25 mouse cellular contexts compared by ENCODE assay signal in the genomic region with DNA sequence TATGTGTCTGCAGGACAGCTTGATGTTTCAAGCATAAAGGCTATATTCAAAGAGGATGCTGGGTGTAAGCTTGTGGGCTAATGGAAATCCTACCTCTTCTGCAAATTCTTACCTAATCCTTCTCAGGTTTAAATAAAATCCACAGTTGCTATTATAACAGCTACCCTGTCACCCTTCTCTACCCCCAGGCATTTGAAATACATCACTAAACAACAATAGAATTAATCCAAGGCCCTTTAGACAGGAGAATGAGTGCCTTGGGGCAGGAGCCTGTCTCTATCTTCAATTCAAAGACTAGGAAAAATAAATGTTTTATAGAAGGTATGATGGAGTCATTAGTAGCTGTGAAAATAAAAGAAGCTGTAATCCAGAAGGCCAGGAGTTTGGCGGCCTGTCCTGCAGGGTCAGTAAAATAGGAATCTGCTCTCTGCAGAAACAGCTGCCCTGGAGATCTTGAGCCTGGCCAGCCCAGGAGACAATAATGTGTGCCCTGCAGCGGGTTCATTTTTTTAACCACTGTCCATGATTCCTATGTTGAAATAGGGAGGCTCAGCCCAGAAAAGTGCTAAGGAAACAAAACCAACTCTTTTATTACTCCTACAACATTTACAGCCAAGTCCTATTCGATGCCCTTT.
"Had no signal": no experiment of that assay in that cellular context is flagged by ENCODE, and none has a peak within 500 bp of the region (broad histone marks: within the 10 kb centered on the region; RNA-seq: fewer than 3 reads in every experiment).

No protein-coding gene starts in this region.

- H3K4me2 ChIP-seq: heart, embryonic 11.5 days; heart, embryonic 13.5 days; heart, embryonic 15.5 days; hindbrain, embryonic 13.5 days; hindbrain, embryonic 15.5 days; kidney, embryonic 15.5 days; limb, embryonic 13.5 days; limb, embryonic 15.5 days; liver, embryonic 12.5 days had no signal

- H3K4me3 ChIP-seq: heart, embryonic 13.5 days; heart, embryonic 15.5 days; hindbrain, embryonic 13.5 days; hindbrain, embryonic 15.5 days; kidney, embryonic 15.5 days; limb, embryonic 13.5 days; limb, embryonic 15.5 days; liver, embryonic 12.5 days had no signal

- H3K36me3 ChIP-seq: heart, embryonic 13.5 days; heart, embryonic 15.5 days; hindbrain, embryonic 13.5 days; hindbrain, embryonic 15.5 days; kidney, embryonic 15.5 days; limb, embryonic 13.5 days; limb, embryonic 15.5 days; liver, embryonic 12.5 days had no signal

- H3K9me3 ChIP-seq: heart, embryonic 13.5 days; heart, embryonic 15.5 days; hindbrain, embryonic 13.5 days; hindbrain, embryonic 15.5 days; kidney, embryonic 15.5 days; limb, embryonic 13.5 days; limb, embryonic 15.5 days; liver, embryonic 12.5 days had no signal

- H3K27ac ChIP-seq: heart, embryonic 13.5 days; heart, embryonic 15.5 days; hindbrain, embryonic 13.5 days; hindbrain, embryonic 15.5 days; hindbrain, postnatal 0 days; kidney, embryonic 15.5 days; kidney, postnatal 0 days; limb, embryonic 13.5 days; limb, embryonic 15.5 days; liver, embryonic 12.5 days had no signal

- H3K9ac ChIP-seq: heart, embryonic 13.5 days; heart, embryonic 15.5 days; hindbrain, embryonic 13.5 days; hindbrain, embryonic 15.5 days; kidney, embryonic 15.5 days; limb, embryonic 13.5 days; limb, embryonic 15.5 days; liver, embryonic 12.5 days had no signal

- DNase-seq: gastrocnemius, postnatal 14 days; gastrocnemius, postnatal 36 days; heart, adult 18-20 months; heart, postnatal 14 days; heart, postnatal 36 days; kidney, adult 11 months; kidney, adult 2 months; kidney, adult 9 months; kidney, postnatal 14 days; kidney, postnatal 36 days; layer of hippocampus, adult 9-11 months; layer of hippocampus, postnatal 36 days; left cerebral cortex, postnatal 4 days had no signal

- H3K4me1 ChIP-seq: liver, embryonic 12.5 days had no signal

- H3K27me3 ChIP-seq: heart, embryonic 15.5 days; hindbrain, embryonic 15.5 days; kidney, embryonic 15.5 days; limb, embryonic 13.5 days; limb, embryonic 15.5 days; liver, embryonic 12.5 days had no signal

- ATAC-seq: hindbrain, postnatal 0 days; intestine, embryonic 16.5 days; liver, embryonic 12.5 days had no signal
